Mouse (Mus musculus): ENCODE measurements around the gene Ppfibp1. TPM values are rescaled to one million over a fixed set of nuclear protein-coding genes. Genes with fewer than 3 reads are reported as not detected.

Ppfibp1 gene
- polyA plus RNA-seq (2014; fragmentation: Illumina TruSeq; extraction: RNeasy Lipid Tissue Mini Kit (QIAGEN cat#74804); ENCODE audit: low read depth, low replicate concordance): 46.1 TPM

DNA sequence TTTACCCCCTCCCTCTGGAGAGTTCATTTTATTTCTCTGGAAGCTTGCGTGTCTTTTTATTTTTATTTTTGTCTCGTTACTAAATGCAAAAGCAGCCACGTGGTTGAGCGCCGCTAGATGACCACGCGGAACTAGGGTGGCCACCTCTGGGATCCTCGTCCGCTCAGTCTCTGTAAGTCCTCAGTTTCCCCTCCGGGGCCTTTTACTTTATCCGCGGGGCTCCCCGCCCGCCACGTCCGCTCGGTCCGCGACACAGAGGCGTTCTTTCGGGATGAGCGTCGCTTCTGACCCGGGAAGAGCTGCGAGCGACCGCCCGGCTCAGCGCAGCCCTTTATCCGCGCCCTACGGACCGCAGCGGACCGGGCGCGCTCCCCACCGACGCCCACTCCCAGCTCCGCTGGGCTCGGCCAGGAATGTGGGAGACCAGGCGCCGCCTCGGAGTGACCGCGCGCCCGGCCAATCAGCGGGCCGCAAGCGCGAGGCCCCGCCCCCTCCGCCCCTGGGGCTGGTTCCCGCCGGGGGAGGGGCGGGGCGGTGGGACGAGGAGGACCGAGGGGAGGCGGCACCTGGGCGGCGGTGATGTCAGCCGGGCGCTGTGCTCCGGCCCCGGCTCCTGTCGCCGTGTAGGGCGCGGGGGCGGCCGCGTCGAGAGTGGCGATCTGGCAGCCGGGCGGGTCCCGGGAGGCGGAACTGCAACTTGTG lies at the start of gene Ppfibp1:
TSS of gene Ppfibp1 (plus strand) at position 530 of the 702 bp plus-strand sequence.

DNA sequence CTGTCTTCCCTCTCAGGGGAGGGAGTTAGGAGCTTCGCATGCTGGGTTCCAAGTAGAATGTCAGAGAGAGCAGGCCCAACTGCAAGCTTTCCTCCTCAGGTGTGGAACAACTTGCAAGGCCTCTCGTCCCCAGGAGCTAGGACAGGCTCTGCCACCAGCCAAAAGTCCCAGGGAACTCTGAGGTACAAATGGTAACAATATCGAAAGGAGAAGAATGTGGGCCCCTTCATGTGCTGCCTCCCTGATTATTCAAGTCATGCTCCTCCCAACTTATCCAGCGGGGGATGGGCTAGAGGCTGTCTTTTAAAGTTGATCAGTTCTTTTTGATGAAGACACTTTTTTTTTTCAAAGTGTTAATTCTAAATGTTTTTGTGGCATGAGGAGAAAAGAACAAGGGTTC lies 38.2 kb upstream of the Ppfibp1 start, which contains the start of gene Smco2:
TSS of gene Smco2 (plus strand) at position 55 of the 400 bp plus-strand sequence.

DNA sequence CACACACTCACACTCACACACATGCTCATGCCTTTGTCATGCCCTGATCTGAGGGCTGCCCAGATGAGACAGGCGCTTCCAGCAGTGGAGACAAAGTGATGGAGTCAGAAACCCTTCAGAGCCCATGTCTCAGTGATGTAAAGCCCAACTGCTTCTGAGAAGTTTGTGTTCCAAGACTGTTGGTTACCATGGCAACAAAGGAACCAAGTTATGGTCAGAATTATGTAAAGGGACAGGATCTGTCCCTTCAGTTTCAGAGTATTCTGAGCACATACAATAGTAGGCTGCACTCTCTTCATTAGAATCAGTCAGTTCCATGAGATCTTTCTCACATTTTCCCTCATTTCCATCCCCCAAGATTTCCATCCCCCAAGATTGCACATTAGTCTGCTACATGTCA lies 66.0 kb downstream of the Ppfibp1 start, which contains the start of gene 1700034J05Rik:
TSS of gene 1700034J05Rik (minus strand) at position 165 of the 400 bp plus-strand sequence.

DNA sequence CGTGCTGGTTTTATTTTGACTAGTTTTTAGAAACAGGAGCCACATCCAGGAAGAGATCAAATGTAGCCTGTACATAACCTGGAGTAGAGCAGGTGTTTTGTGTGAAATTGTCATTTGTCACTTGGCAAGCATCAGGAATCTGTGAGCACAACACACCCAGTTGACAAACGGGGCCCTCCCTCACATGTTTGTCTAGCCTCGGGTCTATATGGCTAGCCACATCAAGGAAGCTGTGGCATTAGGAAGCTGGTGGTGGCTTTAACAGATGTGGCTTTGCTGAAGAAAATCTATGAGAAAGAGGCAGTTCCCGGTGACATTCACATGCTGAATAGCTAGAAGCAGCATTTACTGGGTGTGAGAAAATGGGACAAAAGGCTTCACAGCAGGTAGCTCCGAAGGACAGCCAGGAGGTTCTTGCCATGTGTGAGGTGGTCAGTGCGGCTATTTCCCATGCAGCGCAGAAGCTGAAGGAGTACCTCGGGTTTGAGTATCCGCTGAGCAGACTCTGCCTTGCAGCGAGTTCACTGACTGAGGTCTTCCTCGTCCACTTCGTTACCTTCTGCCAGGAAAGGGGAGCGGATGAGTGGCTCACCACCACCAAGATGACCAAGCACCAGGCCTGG lies 144.1 kb downstream of the Ppfibp1 start, which contains the start of gene Rep15:
TSS of gene Rep15 (plus strand) at position 282 of the 623 bp plus-strand sequence.

DNA sequence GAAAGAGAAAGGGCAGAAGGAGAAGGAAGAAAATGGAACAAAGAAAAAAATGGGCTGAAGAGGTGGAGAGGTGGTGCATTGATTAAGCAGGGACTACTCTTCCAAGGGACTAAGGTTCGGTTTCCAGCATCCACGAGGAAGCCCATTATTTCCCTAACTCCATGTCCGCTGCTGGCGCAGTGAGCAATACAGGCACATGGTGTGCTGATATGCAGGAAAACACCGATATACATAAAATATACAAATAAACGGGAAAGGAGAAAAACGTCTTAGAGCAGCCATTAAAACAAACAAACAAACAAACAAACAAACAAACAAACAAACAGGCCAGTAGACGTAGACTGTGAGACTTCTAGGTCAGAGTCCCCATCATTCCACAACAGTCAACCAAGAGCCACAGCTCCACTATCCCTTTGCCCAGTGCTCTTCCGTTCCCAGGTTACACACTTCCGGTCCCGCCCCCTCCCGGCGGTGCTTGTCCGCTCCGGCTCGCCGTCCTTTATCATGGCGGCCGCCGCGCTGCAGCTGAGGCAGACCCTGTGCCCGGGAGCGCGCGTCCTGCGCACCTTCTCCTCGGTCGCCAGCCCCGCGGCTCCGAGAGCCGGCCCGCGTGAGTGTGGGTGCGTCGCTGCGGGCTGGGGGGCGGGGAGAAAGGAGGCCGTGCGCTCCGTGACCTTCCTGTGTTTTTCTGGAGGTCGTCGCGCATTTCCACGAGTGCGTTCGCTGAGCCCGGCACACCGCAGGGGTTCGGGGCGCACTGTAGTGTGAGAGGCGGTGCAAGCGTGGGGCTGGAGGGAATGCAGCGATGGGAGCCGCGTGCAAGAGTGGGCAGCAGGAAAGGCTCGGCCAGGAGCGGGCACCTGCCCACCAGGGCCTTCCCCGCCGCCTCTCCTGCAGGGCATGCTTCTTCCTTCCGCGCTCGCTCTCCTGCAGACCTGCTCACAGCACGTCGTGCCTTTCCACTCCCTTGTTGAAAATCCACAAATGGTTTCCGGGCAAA lies 154.3 kb downstream of the Ppfibp1 start, which contains the start of gene Mrps35:
TSS of gene Mrps35 (plus strand) at position 474 of the 1,000 bp plus-strand sequence.

Other genes starting within 250 kb of the Ppfibp1 start
- gene Med21, start 245.9 kb upstream of the Ppfibp1 start, polyA plus RNA-seq (2014; fragmentation: Illumina TruSeq; extraction: RNeasy Lipid Tissue Mini Kit (QIAGEN cat#74804); ENCODE audit: low read depth, low replicate concordance): 207 TPM
- 44.1 TPM for gene Tm7sf3, start 245.7 kb upstream of the Ppfibp1 start, polyA plus RNA-seq (2014; fragmentation: Illumina TruSeq; extraction: RNeasy Lipid Tissue Mini Kit (QIAGEN cat#74804); ENCODE audit: low read depth, low replicate concordance)
- gene Stk38l, start 163.5 kb upstream of the Ppfibp1 start, polyA plus RNA-seq (2014; fragmentation: Illumina TruSeq; extraction: RNeasy Lipid Tissue Mini Kit (QIAGEN cat#74804); ENCODE audit: low read depth, low replicate concordance): 96.8 TPM
- gene Arntl2, start 92.4 kb upstream of the Ppfibp1 start, polyA plus RNA-seq (2014; fragmentation: Illumina TruSeq; extraction: RNeasy Lipid Tissue Mini Kit (QIAGEN cat#74804); ENCODE audit: low read depth, low replicate concordance): 4.5 TPM
- gene Smco2, start 38.4 kb upstream of the Ppfibp1 start, polyA plus RNA-seq (2014; fragmentation: Illumina TruSeq; extraction: RNeasy Lipid Tissue Mini Kit (QIAGEN cat#74804); ENCODE audit: low read depth, low replicate concordance): not detected
- gene 1700034J05Rik, start 65.9 kb downstream of the Ppfibp1 start, polyA plus RNA-seq (2014; fragmentation: Illumina TruSeq; extraction: RNeasy Lipid Tissue Mini Kit (QIAGEN cat#74804); ENCODE audit: low read depth, low replicate concordance): not detected
- gene Rep15, start 144.1 kb downstream of the Ppfibp1 start, polyA plus RNA-seq (2014; fragmentation: Illumina TruSeq; extraction: RNeasy Lipid Tissue Mini Kit (QIAGEN cat#74804); ENCODE audit: low read depth, low replicate concordance): 245 TPM
- gene Mrps35, start 154.3 kb downstream of the Ppfibp1 start, polyA plus RNA-seq (2014; fragmentation: Illumina TruSeq; extraction: RNeasy Lipid Tissue Mini Kit (QIAGEN cat#74804); ENCODE audit: low read depth, low replicate concordance): 33.5 TPM
- gene Mansc4, start 198.5 kb downstream of the Ppfibp1 start, polyA plus RNA-seq (2014; fragmentation: Illumina TruSeq; extraction: RNeasy Lipid Tissue Mini Kit (QIAGEN cat#74804); ENCODE audit: low read depth, low replicate concordance): not detected
- 20.3 TPM for gene Klhl42, start 202.9 kb downstream of the Ppfibp1 start, polyA plus RNA-seq (2014; fragmentation: Illumina TruSeq; extraction: RNeasy Lipid Tissue Mini Kit (QIAGEN cat#74804); ENCODE audit: low read depth, low replicate concordance)

Measured in sigmoid colon, adult 10 weeks (tissue).